Mouse (Mus musculus) stomach, postnatal 0 days (tissue): ENCODE data around the gene Polr2e.

Source experiments
- CTCF ChIP-seq: IDR thresholded peaks from 2 replicates; pipeline ENCODE4 v1.5.1; 2016; ENCODE audit warnings: antibody characterized with exemption, low read depth, mild to moderate bottlenecking, moderate library complexity
- EP300 ChIP-seq: optimal IDR thresholded peaks from 2 replicates; pipeline ENCODE3; 2016; ENCODE audit warnings: antibody characterized with exemption

DNA sequence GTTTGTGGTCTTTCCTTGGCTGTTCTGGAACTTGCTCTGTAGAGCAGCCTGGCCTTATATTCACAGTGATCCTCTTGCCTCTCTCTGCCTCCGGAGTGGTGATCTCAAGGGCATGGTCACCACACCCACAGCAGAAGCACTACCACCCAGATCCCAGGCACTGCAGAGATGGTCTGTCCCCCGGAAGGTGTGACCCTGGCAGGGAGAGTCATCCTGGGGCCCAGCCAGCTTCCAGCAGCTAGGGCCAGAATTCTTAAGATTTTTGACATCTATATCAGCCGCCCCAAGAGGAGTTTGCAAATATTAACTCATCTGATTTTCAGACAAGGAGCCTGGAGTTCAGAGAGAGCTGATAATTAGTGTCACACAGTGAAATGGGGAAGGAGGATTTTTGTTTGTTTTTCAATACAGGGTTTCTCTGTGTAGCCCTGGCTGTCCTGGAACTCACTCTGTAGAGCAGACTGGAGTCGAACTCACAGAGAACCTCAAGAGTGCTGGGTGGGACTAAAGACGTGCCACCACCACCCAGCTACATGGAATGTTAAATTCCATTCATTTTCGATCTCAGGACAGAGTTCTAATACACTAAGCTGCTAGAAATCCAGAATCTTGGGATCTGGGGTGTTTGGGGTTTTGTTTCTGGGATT, 53.2 kb downstream of the Polr2e start:
- TF ChIP-seq EP300 = no peak
- TF ChIP-seq CTCF = no peak
